Mouse (Mus musculus): ENCODE data around the gene Bend3.
A peak's percentile ranks its signal among the peaks of the same experiment; 100 is the strongest.

The Bend3 gene

DNA sequence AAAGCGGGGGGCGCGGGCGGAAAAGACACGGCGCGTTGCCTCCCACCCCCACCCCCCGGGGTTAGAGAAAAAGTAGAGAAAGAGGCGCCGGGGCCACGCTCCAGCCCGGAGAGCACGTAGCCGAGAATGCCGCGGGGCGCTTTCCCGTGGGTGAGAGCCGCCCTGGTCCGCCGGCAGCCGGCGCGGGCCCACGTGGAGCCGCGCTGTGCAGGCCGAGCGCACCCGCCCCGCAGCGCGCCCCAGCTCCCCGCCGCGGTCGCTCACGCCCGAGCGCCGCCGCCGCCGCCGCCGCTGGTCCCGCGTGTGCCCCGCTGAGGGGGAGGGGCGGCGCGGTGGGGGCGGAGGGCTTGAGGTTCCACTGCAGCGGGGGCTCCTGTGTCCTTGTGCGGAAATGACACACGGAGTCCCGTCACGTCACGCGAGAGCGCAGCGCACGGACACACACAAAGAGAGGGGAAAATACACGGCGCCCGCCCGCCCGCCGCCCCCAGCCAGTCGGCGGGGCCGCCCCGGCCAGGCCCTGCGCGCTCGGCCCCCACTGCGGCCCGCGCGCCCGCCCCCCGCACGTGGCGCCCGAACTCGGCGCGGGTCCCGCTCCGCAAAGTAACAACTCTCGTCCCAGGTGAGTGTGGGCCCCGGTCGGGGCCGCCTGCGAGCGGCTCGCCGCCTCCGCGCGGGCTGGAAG lies at the start of gene Bend3:
Gene Bend3 (plus strand): TSS at position 81 of the 685 bp plus-strand sequence.
- DNase-seq (ENCODE audit: low spot score), result peak; percentile 60

DNA sequence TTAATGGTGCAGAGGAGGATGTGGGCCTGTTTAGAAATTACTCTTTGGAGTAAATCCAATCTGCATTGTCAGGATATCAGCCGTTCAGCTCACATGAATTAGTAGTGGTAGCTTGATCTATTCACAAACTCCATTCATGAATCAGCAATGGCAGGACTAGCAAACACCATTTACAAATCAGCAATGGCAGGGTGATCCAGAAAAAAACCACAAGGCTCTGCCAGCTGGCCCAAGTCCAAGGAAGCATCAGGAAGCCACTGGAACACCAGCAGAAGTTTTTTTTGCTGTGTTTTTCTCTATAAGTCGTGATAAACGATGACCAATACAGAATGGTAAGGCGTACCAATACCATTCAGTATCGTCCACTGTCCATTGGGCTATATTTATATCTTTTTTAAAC lies 48.0 kb upstream of the Bend3 start:
- DNase-seq (ENCODE audit: low spot score), result no peak

DNA sequence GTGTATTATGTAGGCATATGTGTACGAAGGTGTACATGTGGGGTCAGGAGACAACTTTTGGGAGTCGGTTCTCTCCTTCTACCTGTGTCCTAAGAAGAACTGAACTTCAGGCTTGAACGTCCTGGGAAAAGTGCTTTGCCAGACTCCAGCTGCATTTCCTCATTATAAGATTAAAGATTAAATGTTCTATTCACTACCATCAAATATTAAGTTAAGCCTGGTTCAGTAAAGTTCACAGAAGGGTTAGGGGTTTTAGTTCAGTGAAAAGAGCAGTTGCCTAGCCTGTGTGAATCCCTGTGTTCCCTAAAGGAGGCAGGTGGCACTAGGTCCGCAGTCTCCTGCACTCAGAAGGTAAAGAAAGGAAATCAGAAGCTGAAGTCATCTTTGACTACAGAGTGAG lies 44.3 kb upstream of the Bend3 start:
- DNase-seq (ENCODE audit: low spot score), result no peak

DNA sequence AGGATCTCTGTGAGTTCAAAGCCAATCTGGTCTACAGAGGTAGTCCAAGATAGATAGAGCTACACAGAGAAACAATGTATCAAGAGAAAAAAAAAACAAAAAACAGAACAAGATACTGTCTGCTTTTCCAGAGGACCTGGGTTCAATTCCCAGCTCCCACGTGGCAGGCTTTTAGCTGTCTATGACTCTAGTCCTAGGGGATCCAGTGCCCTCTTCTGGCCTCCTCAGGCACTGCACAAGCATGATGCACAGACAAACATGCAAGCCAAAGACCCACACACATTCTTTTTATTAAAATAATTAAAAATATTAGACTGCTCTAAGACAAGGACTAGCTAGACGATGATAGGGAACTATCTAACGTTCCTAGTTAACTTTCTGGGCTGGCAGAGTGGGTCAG lies 42.9 kb upstream of the Bend3 start:
- no peak for DNase-seq (ENCODE audit: low spot score)

DNA sequence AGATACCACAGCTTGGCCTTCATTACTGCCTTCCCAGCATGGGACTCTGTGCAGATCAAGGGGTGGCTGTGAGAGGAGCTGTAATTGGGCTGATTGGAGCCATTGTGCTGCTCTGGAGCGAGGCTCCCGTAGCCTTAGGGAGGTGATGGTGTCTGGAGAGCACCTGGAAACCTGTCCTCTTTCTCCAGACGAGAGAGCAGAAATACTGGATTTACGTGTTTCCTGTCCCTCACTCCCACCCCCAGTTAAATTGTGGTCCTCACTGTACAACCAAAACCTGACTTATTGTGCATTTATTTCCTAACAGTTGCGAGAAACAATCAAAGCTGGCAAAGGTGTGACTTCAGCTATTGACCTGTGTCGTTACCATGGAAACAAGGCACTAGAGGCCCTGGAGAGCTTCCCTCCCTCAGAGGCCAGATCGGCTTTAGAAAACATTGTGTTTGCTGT lies 39.1 kb upstream of the Bend3 start:
- DNase-seq (ENCODE audit: low spot score), result no peak

DNA sequence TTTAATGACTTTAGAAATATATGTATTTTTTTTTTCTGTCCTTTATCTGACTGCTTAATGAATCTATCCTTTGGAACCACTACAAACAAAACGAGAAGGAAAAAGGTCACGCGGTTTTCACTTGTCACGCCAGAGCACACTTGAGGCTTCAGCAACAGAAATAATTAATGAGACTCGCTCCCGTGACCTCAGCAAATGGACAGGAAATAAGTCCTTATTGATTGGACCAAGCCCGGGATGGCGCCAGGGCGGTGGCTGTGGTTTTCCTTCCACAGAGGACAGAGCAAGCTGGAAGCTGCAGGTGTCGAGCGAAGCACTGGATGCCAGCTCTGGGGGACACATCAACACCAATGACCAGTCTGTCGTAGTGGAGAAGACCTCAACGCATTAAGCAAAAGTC lies 38.6 kb upstream of the Bend3 start:
- DNase-seq (ENCODE audit: low spot score), result peak; percentile 27

DNA sequence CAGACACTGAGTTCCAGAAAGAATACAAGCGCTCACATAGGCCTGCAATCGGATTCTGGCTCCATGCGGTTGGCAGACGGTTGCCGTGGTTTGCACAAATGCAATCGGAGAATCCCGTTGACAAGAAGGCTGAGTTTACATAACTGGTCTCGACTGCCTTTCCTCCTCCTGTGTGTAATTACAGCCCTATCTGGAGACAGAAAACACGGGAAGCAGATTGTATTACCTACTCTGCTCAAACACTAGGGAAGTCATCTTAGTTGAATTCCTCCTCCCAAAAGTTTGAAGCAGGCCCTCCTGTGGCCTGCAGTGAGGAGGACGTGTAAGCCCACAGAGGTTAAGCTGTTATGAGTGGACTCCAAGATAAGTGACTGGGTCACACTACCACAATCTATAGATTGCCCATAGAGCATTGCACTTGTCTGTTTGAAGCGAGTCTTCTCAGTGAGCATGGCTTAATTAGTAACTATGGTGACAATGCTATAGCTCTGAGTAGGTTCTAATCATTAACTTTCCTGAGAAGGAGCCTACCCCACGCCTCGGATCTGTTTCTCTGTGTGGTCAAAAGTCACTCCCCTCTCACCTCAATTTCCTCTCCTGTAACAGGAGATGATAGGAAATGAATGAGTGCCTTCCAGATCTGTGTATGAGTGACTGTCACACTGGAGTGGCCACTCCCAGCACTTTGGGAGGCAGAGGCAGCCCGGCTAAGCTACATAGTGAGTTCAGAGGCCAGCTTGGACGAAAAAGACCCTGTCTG lies 37.5 kb upstream of the Bend3 start:
- peak; percentile 88 for DNase-seq (ENCODE audit: low spot score)

DNA sequence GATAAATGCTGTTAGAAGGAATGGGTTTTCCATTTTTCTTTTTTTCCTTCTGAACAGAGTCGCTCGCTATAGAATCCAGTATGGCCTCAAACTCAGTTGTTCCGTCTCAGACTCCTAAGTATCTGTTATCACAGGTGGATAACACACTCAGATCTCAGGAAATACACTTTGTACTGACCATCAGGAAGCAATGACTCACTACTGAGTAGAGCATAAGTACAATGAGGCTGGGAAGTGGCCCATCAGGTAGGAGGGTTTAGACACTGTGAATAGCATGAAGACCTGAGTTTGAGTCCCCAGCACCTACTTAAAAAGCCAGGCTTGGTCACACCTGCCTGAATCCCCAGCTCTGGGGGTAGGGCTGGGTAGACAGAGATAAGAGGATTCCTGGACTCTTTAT lies 30.0 kb upstream of the Bend3 start:
- no peak for DNase-seq (ENCODE audit: low spot score)

DNA sequence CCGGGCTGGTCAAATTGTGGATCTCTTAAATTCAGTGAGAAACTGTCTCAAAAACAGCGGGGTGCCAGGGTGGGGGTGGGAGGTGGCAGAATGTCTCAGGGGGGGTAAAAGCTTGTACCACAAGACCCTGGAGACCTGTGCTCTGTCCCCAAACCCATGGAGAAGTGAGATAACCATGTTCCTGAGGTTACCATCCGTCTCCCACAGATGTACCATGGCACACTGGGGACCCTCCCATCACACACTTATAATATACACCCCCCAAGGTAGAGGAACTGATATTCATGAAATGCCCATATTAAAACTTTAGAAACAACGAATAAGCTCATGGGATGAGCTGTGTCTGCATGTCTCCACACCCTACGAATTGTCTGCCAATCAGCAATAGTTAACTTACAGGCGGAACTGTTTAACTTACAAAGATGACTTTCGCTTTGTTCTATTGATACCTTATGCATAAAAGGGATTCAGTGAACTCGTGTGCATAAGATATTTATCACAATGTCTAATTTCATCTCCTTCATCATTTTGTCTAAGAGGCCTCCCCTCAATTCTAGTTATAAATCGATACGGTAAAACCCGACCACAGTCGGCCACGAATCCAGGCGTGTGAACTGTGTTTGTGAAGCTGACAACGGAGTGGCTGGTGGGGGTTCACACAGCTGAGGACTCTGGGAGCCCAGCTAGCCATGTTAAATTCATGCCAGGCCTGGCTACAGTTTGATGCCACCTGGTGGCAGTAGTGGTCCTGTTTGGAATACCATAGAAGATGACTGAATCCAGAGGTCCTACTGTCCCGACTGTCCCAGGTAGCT lies 26.6 kb upstream of the Bend3 start:
- DNase-seq (ENCODE audit: low spot score), result peak; percentile 79

DNA sequence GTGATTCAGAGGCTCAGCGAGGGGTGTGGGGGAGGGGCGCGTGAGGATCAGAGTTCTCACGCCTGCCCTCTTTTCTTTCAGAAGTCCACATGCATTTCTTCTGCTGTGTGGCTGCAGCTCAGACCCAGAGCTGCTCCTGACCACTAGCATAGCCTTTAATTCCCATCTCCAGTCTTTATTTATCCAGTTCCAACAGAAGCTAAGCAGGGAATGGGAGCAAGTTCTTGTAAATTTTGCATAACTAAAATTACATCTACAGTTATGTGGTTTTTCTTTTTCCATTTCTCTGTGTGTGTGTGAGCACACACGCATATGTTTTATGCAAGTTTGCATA lies 26.0 kb upstream of the Bend3 start:
- no peak for DNase-seq (ENCODE audit: low spot score)

DNA sequence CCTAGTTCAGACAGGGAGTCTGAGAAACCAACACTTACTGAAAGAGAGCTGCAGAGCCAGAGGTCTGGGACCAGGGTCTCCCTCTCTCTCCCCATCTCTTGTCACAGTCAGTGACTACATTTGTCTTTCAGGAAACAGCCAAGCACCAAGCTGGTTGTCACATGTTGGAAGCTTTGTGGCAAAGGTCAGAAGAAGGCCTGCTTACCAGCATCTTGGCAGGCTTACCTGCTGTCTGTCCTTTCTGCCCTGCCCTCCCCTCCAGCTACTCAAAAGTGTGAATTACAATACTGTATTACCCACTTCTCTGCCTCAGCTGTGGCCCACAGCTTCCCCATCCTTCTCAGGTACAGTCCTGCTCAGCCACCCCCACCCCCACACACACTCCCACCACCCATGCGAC lies 24.4 kb upstream of the Bend3 start:
- no peak for DNase-seq (ENCODE audit: low spot score)

DNA sequence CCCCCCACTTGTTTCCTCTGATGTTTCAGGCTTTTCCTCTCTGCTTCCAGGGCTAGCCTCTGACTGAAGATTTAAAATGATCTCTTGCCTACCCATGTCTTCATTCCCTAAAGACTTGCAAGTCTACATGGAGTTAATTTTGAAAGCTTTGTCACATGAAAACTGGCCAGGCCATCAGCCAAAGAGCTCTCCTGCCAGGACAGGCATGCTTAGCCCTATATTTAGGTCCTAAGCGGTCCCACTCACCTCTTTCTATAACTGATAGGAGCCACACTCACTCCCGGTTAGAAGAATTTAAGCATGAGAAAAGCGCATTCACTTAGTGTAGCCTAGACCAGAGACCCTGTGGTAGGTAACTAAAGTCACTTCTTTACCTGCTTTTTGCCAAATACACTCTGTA lies 24.0 kb upstream of the Bend3 start:
- DNase-seq (ENCODE audit: low spot score), result no peak

DNA sequence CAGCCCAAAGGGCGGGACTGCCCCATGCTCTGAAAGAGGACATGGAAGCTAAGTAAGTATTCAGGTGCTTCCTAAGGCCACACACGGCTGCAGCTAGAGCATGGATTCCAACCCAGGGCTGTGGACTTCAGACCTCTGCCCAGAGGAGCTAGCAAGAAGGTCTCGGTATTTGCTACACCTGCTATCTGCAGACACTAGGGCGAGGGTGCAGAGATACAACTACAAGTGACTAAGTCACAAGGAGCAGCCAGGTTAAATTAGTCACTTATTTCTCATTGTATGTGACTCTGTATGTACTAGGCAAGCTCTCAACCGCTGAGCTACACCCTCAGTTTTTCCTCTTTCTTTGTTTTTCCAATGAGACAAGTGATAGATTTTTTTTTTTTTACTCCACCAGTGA lies 15.8 kb upstream of the Bend3 start:
- DNase-seq (ENCODE audit: low spot score), result peak; percentile 83

DNA sequence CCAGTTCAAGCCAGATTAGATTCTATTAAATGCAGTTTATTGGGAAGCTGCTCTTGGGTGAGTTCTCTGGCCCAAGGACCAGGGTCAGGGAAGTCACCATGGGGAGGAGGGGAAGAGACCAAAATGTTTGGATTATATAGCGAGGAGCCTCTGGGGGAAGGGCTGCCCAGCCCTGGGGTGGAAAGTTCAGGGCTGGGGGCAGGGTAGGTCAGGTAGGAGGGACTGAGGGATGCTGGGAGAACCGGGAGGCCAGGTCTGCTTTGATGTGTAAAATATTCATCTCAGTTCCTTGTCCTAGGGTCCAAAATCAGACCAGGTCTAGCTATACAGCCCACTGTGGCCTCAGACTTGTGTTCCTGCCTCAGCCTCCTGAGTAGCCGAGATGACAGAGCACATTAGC lies 15.4 kb upstream of the Bend3 start:
- DNase-seq (ENCODE audit: low spot score), result peak; percentile 89

DNA sequence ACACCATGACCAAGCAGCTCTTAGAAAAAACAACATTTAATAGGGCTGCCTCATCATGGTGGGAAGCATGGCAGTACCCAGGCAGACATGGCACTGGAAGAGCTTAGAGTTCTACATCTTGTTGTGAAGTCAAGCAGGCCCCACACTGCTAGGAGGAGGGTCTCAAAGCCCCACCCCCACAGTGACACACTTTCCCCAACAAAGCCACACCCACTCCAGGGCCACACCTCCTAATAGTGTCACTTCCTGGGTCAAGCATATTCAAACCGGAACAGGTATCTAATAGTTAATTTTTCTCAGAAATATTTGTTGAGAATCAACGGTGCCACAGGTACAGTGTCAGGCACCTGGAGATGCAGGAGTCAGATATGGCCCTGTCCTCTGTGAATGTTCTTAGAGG lies 12.4 kb upstream of the Bend3 start:
- no peak for DNase-seq (ENCODE audit: low spot score)

DNA sequence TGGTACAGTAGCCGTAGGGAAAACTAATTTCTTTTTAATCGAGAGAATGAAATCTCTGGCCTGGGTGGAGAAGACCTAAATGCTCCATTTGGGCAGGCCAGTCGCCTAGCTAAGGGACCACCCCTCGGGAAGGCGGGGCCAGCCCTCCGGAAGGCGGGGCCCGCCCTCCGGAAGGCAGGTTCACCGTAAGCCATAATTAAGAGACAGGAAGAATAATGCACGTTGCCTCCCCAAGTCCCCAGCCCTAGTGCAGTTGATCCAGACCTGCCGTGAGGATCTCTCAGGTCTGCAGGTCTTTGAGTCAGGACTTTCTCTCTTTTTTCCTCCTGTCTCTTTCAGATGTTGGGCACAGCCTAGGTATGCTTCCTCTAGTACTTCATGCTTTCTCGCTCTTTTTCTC lies 11.0 kb upstream of the Bend3 start:
- DNase-seq (ENCODE audit: low spot score), result no peak

DNA sequence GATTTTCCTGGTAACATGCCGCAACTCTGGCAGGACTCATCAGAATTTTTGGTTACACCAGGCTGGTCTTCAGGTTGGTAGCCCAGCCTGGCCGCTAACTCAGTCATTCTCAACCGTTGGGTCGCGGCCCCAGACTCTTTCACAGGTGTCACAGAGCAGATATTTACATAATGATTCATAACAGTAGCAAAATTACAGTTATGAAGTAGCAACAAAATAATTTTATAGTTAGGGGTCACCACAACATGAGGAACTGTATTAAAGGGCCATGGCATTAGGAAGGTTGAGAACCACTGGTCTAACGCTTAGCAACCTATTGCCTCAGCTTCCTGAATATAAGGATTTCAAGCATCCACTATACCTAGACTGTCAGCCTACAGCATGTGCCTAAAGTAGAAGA lies 10.3 kb upstream of the Bend3 start:
- no peak for DNase-seq (ENCODE audit: low spot score)

DNA sequence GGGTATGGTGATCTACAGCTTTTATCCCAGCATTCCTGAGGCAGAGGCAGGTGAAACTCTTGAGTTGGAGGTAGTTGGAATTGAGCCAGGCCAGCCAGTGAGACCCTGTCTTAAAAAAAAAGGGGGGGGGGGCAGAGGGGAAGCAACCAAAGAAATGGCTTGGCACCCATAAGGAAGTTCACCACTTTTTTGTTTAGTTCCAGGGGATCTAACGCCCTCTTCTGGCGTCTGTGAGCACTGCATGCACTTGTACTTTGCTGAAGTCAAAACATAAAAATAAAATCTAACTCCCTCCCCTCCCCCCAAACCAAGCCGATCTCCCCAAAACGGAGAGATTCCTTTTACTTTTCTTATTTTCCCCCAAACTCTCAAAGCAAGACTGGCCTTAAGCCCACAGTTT lies 3.3 kb upstream of the Bend3 start:
- no peak for DNase-seq (ENCODE audit: low spot score)

DNA sequence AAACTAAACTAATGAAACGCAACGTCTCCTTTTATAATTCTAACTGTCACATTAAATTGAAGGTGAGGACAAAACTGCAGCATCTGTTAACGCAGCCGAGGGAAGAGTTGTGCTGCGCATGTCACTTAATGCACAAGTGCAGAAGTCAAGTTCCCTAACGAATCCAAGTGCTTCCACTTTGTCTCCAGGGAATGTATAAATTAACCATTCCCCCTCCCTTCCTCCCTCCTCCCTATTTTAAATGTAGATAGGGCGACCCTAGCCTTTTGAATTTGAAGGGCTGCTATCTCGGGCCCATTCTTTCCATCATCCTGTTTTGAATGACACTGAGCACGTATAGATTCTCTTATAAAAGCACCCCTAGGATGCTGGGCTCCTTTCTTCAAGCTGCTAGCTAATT lies 1.2 kb upstream of the Bend3 start:
- no peak for DNase-seq (ENCODE audit: low spot score)

DNA sequence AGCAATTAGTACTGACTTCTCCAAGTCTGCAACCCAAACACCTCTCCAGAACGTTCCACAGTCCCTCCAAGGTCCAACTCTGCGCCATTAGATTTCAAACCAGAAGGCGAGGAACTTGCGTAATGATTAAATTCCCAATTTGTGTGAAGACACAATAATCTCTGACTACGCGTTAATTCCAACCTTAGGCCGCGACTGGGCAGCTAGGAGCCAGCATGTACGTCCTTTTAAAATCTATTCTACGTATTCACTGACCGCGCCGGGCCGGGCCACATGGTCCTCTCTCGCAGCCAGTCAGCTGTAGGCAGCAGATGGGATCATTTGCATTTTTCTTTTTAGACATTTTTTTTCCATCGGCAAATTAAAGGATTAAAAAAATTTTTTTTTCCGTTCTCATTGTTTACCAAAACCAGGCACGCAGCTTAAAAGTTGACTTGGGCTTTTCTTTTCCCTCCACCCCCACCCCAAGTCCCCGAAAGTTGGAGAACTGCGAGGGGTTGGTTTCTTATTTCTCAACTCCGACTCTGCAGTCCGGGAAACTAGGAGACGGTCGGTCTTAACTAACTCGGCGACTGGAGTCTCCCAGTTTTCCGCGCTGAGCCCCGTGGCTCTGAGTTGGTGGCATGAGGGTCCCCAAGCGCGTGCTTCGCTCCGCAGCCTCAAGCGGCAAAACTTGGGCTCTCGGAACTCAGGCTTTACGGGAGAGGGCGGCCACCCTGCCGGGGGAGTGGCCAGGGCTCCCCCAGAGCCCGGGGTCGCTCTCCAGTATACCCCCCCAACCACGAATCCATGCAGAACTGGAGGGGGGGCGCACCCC lies 558 bp upstream of the Bend3 start:
- DNase-seq (ENCODE audit: low spot score), result peak; percentile 81

DNA sequence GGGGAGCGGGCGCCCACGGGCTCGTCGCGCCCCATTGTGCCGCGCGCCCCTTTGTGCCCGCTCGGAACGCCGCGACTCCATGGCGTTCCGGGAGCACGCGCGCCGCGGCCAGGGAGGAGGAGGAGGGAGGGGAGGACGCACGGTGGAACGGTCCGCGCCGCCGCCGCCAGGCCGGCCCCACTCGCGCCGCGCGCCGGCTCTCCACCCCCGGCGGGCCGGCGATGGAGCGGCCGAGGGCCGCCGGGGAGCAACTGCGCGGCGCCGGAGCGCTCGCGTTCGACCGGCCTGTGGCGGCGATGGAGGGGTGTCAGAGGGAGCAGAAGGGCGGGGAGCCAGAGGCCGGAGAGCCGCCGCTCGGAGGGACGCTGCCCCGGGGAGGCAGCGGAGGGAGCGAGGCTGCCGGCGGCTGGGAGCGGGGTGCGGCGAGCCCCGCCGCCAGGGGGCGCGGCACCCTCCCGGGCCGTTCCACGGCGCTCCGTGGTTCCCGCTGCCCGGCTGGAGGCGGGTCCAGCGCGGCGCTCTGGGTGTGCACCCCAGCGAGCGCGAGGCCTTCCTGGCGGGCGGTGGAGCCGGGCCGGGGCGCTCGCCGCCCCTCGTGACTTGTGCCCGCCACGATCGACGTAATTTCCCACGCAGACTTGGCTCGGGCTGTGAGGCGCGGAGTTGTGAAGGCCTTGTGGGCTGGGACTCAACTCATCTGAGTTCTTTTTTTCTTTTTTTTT lies 966 bp downstream of the Bend3 start:
- peak; percentile 86 for DNase-seq (ENCODE audit: low spot score)
